Mouse (Mus musculus): ENCODE measurements around the gene Vmn1r233. TPM values are rescaled to one million over a fixed set of nuclear protein-coding genes. Genes with fewer than 3 reads are reported as not detected.

Gene Vmn1r233
- polyA plus RNA-seq (2015; fragmentation: Nextera tagmentation; extraction: Ambion mirVana): not detected in 2 replicates

- Histone ChIP-seq H3K27me3 (replicated peaks; ENCODE audit: control insufficient read depth, insufficient read depth, low read length) (no peaks in the 10 kb centered on the region), H3K27ac (ENCODE audit: low read depth, low read length) (no peak within 1 kb of the TSS), H3K36me3 (ENCODE audit: control insufficient read depth, insufficient read depth, low read length) (no peaks in the 10 kb centered on the region), H3K4me2 (ENCODE audit: low read length) (no peak within 1 kb of the TSS), H3K4me3 (ENCODE audit: low read length) (no peak within 1 kb of the TSS), H3K9ac (ENCODE audit: low read depth, low read length) (no peak within 1 kb of the TSS), H3K9me3 (ENCODE audit: control insufficient read depth, low read length) (no peaks in the 10 kb centered on the region), H3K4me1 (ENCODE audit: control insufficient read depth, insufficient read depth, low read depth, low read length) (no peaks in the 10 kb centered on the region)
- ATAC-seq: no peak
Measured at GRCm38 (mm10) chr17:20996364-20996763, at the start of gene Vmn1r233. Gene Vmn1r233, minus strand, starts transcription at chr17:20996464.

- Histone ChIP-seq H3K4me3 (ENCODE audit: low read length) (no peak overlapping the region), H3K36me3 (ENCODE audit: control insufficient read depth, insufficient read depth, low read length) (peaks cover 28% of the 10 kb centered on the region), H3K27me3 (replicated peaks; ENCODE audit: control insufficient read depth, insufficient read depth, low read length) (no peaks in the 10 kb centered on the region), H3K9ac (ENCODE audit: low read depth, low read length) (no peak overlapping the region), H3K27ac (ENCODE audit: low read depth, low read length) (no peak overlapping the region), H3K9me3 (ENCODE audit: control insufficient read depth, low read length) (no peaks in the 10 kb centered on the region), H3K4me1 (ENCODE audit: control insufficient read depth, insufficient read depth, low read depth, low read length) (no peaks in the 10 kb centered on the region), H3K4me2 (ENCODE audit: low read length) (no peak overlapping the region)
- 90% methylated on average over 1 of the region's 1 CpGs for WGBS
- no peak for ATAC-seq
Measured at GRCm38 (mm10) chr17:21018410-21019080, 22.3 kb upstream of the Vmn1r233 start.

- no peak for ATAC-seq
- Histone ChIP-seq H3K4me1 (ENCODE audit: control insufficient read depth, insufficient read depth, low read depth, low read length) (peaks cover 9% of the 10 kb centered on the region), H3K27me3 (replicated peaks; ENCODE audit: control insufficient read depth, insufficient read depth, low read length) (no peaks in the 10 kb centered on the region), H3K9me3 (ENCODE audit: control insufficient read depth, low read length) (no peaks in the 10 kb centered on the region), H3K36me3 (ENCODE audit: control insufficient read depth, insufficient read depth, low read length) (peaks cover 10% of the 10 kb centered on the region; the same call in 1 of the 2 replicates), H3K27ac (ENCODE audit: low read depth, low read length) (no peak overlapping the region), H3K9ac (ENCODE audit: low read depth, low read length) (peak overlapping the region; percentile 88), H3K4me2 (ENCODE audit: low read length) (peak overlapping the region; percentile 78), H3K4me3 (ENCODE audit: low read length) (peak overlapping the region; percentile 71)
- WGBS: 29% methylated on average over 1 of the region's 1 CpGs
Measured at GRCm38 (mm10) chr17:21009726-21010125, 13.5 kb upstream of the Vmn1r233 start.

GRCm38 (mm10) chr17:21008382-21009331, 12.4 kb upstream of the Vmn1r233 start, which contains the start of gene Zfp160:
Gene Zfp160, plus strand, starts transcription at chr17:21008903.
- peak within 1 kb of the TSS; percentile 71 for H3K4me3 ChIP-seq (ENCODE audit: low read length)
- no peaks in the 10 kb centered on the region for H3K9me3 ChIP-seq (ENCODE audit: control insufficient read depth, low read length)
- H3K9ac ChIP-seq (ENCODE audit: low read depth, low read length): peak within 1 kb of the TSS; percentile 88
- peaks cover 9% of the 10 kb centered on the region for H3K4me1 ChIP-seq (ENCODE audit: control insufficient read depth, insufficient read depth, low read depth, low read length)
- 6% methylated on average over 36 of the region's 36 CpGs for WGBS
- H3K27me3 ChIP-seq (replicated peaks; ENCODE audit: control insufficient read depth, insufficient read depth, low read length): no peaks in the 10 kb centered on the region
- peaks cover 10% of the 10 kb centered on the region; the same call in 1 of the 2 replicates for H3K36me3 ChIP-seq (ENCODE audit: control insufficient read depth, insufficient read depth, low read length)
- ATAC-seq: peak; percentile 98
- H3K27ac ChIP-seq (ENCODE audit: low read depth, low read length): peak within 1 kb of the TSS; percentile 91
- peak within 1 kb of the TSS; percentile 78 for H3K4me2 ChIP-seq (ENCODE audit: low read length)

GRCm38 (mm10) chr17:20993716-20994115, 2.5 kb downstream of the Vmn1r233 start:
- H3K9ac ChIP-seq (ENCODE audit: low read depth, low read length): no peak overlapping the region
- no peak overlapping the region for H3K27ac ChIP-seq (ENCODE audit: low read depth, low read length)
- ATAC-seq: no peak
- H3K4me3 ChIP-seq (ENCODE audit: low read length): no peak overlapping the region
- H3K27me3 ChIP-seq (replicated peaks; ENCODE audit: control insufficient read depth, insufficient read depth, low read length): no peaks in the 10 kb centered on the region
- H3K36me3 ChIP-seq (ENCODE audit: control insufficient read depth, insufficient read depth, low read length): no peaks in the 10 kb centered on the region
- H3K9me3 ChIP-seq (ENCODE audit: control insufficient read depth, low read length): no peaks in the 10 kb centered on the region
- no peaks in the 10 kb centered on the region for H3K4me1 ChIP-seq (ENCODE audit: control insufficient read depth, insufficient read depth, low read depth, low read length)
- H3K4me2 ChIP-seq (ENCODE audit: low read length): no peak overlapping the region
- 70% methylated on average over 2 of the region's 2 CpGs for WGBS

GRCm38 (mm10) chr17:20966681-20967080, 29.6 kb downstream of the Vmn1r233 start:
- H3K4me2 ChIP-seq (ENCODE audit: low read length): no peak overlapping the region
- no peak overlapping the region for H3K4me3 ChIP-seq (ENCODE audit: low read length)
- no peak for ATAC-seq

GRCm38 (mm10) chr17:20965421-20965820, 30.8 kb downstream of the Vmn1r233 start:
- Histone ChIP-seq H3K4me3 (ENCODE audit: low read length) (no peak overlapping the region), H3K4me1 (ENCODE audit: control insufficient read depth, insufficient read depth, low read depth, low read length) (no peaks in the 10 kb centered on the region), H3K36me3 (ENCODE audit: control insufficient read depth, insufficient read depth, low read length) (peaks cover 70% of the 10 kb centered on the region), H3K9me3 (ENCODE audit: control insufficient read depth, low read length) (no peaks in the 10 kb centered on the region), H3K27ac (ENCODE audit: low read depth, low read length) (no peak overlapping the region), H3K27me3 (replicated peaks; ENCODE audit: control insufficient read depth, insufficient read depth, low read length) (no peaks in the 10 kb centered on the region), H3K9ac (ENCODE audit: low read depth, low read length) (no peak overlapping the region), H3K4me2 (ENCODE audit: low read length) (no peak overlapping the region)
- ATAC-seq: no peak
- 94% methylated on average over 4 of the region's 4 CpGs for WGBS

More at GRCm38 (mm10) chr17:20966681-20967080, 29.6 kb downstream of the Vmn1r233 start:
- Histone ChIP-seq H3K36me3 (ENCODE audit: control insufficient read depth, insufficient read depth, low read length) (peaks cover 65% of the 10 kb centered on the region), H3K27ac (ENCODE audit: low read depth, low read length) (no peak overlapping the region), H3K4me1 (ENCODE audit: control insufficient read depth, insufficient read depth, low read depth, low read length) (no peaks in the 10 kb centered on the region), H3K9me3 (ENCODE audit: control insufficient read depth, low read length) (no peaks in the 10 kb centered on the region), H3K9ac (ENCODE audit: low read depth, low read length) (no peak overlapping the region), H3K27me3 (replicated peaks; ENCODE audit: control insufficient read depth, insufficient read depth, low read length) (no peaks in the 10 kb centered on the region)

- Histone ChIP-seq H3K9me3 (ENCODE audit: control insufficient read depth, low read length) (no peaks in the 10 kb centered on the region), H3K9ac (ENCODE audit: low read depth, low read length) (no peak overlapping the region), H3K27ac (ENCODE audit: low read depth, low read length) (no peak overlapping the region), H3K36me3 (ENCODE audit: control insufficient read depth, insufficient read depth, low read length) (peaks cover 84% of the 10 kb centered on the region), H3K4me1 (ENCODE audit: control insufficient read depth, insufficient read depth, low read depth, low read length) (no peaks in the 10 kb centered on the region), H3K4me2 (ENCODE audit: low read length) (no peak overlapping the region), H3K27me3 (replicated peaks; ENCODE audit: control insufficient read depth, insufficient read depth, low read length) (no peaks in the 10 kb centered on the region), H3K4me3 (ENCODE audit: low read length) (no peak overlapping the region)
- 97% methylated on average over 5 of the region's 5 CpGs for WGBS
- ATAC-seq: no peak
Measured at GRCm38 (mm10) chr17:20960386-20960785, 35.9 kb downstream of the Vmn1r233 start.

- peaks cover 31% of the 10 kb centered on the region for H3K4me1 ChIP-seq (ENCODE audit: control insufficient read depth, insufficient read depth, low read depth, low read length)
- peak overlapping the region; percentile 91 for H3K9ac ChIP-seq (ENCODE audit: low read depth, low read length)
- H3K27ac ChIP-seq (ENCODE audit: low read depth, low read length): no peak overlapping the region
- ATAC-seq: no peak
- peaks cover 3% of the 10 kb centered on the region; the same call in 1 of the 2 replicates for H3K36me3 ChIP-seq (ENCODE audit: control insufficient read depth, insufficient read depth, low read length)
- no peaks in the 10 kb centered on the region for H3K9me3 ChIP-seq (ENCODE audit: control insufficient read depth, low read length)
- H3K27me3 ChIP-seq (replicated peaks; ENCODE audit: control insufficient read depth, insufficient read depth, low read length): no peaks in the 10 kb centered on the region
- H3K4me3 ChIP-seq (ENCODE audit: low read length): peak overlapping the region; percentile 64
- H3K4me2 ChIP-seq (ENCODE audit: low read length): peak overlapping the region; percentile 90
Measured at GRCm38 (mm10) chr17:20946636-20947035, 49.6 kb downstream of the Vmn1r233 start.

Measured in hindbrain, embryonic 16.5 days (tissue).